Mouse (Mus musculus) adrenal gland, adult 10 weeks (tissue): ENCODE data around the gene Det1. TPM values are rescaled to one million over a fixed set of nuclear protein-coding genes. Genes with fewer than 3 reads are reported as not detected.

Source experiments
- polyA plus RNA-seq: library from polyadenylated mRNA; stranded (reverse); fragments of 350-450 nt; fragmentation: Illumina TruSeq; extraction: RNeasy Lipid Tissue Mini Kit (QIAGEN cat#74804); gene quantifications from one replicate; pipeline ENCODE4 v1.2.3, GENCODE M21; 2014; ENCODE audit warnings: low read depth, low replicate concordance

Gene Det1
- 5.4 TPM for polyA plus RNA-seq

GRCm38 (mm10) chr7:78846737-78847434 is at the start of gene Det1:
Det1 (minus strand) TSS chr7:78847263.

GRCm38 (mm10) chr7:78895653-78896333 is 48.7 kb upstream of the Det1 start, which contains the start of gene Aen:
Aen (plus strand) TSS chr7:78895854.

GRCm38 (mm10) chr7:78782639-78783581 is 64.2 kb downstream of the Det1 start, which contains the start of the genes Mrps11 and Mrpl46:
Mrps11 (plus strand) TSS chr7:78783119.
Mrpl46 (minus strand) TSS chr7:78783531.

Other genes with a start within 250 kb of the Det1 start
- gene Ntrk3, start 109.3 kb downstream of the Det1 start, polyA plus RNA-seq: 6.8 TPM
- 6.2 TPM for gene Mrps11, start 64.1 kb downstream of the Det1 start, polyA plus RNA-seq
- gene Mrpl46, start 63.7 kb downstream of the Det1 start, polyA plus RNA-seq: 9.8 TPM
- gene Aen, start 48.6 kb upstream of the Det1 start, polyA plus RNA-seq: 22.3 TPM
- 1.3 TPM for gene Isg20, start 66.2 kb upstream of the Det1 start, polyA plus RNA-seq
- 0.47 TPM for gene Acan, start 206.2 kb upstream of the Det1 start, polyA plus RNA-seq